Mouse (Mus musculus): ENCODE data around the gene Aebp2. TPM values are rescaled to one million over a fixed set of nuclear protein-coding genes. Genes with fewer than 3 reads are reported as not detected.

The Aebp2 gene
- polyA plus RNA-seq, 1 experiment from 2014 or later, result 11.5 TPM

DNA sequence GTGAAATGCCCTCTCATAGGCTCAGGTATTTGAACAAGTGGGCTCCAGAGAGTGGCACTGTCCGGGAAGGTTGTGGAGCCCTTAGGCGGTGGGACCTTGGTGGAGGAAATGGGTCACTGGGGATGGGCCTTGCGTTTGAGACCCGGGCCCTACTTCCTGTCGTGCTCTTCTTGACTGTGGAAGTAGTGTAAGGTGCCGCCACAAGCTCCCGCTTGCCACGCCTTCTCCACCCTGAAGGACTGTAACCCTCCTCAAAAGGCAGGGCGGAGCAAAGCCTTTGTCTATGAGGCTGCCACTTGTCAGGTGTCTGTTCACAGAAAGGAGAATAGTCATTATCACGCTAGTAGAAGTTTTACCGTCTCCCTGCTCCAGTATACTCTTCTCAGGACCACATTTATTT, 61.9 kb downstream of the Aebp2 start:
- no peaks in the 10 kb centered on the region for H3K36me3 ChIP-seq
- no peak overlapping the region for H3K27ac ChIP-seq
- ATAC-seq (ENCODE audit: borderline replicate concordance, extremely low read depth, low FRiP score, low TSS enrichment), result no peak
- WGBS, result 90% methylated on average over 11 of the region's 11 CpGs
- H3K9me3 ChIP-seq, result no peaks in the 10 kb centered on the region
- no peak overlapping the region for H3K4me3 ChIP-seq
- H3K27me3 ChIP-seq, result no peaks in the 10 kb centered on the region
- H3K4me1 ChIP-seq, result peaks cover 7% of the 10 kb centered on the region; the same call in 1 of the 2 replicates
- H3K9ac ChIP-seq, result no peak overlapping the region
- no peak overlapping the region for H3K4me2 ChIP-seq

DNA sequence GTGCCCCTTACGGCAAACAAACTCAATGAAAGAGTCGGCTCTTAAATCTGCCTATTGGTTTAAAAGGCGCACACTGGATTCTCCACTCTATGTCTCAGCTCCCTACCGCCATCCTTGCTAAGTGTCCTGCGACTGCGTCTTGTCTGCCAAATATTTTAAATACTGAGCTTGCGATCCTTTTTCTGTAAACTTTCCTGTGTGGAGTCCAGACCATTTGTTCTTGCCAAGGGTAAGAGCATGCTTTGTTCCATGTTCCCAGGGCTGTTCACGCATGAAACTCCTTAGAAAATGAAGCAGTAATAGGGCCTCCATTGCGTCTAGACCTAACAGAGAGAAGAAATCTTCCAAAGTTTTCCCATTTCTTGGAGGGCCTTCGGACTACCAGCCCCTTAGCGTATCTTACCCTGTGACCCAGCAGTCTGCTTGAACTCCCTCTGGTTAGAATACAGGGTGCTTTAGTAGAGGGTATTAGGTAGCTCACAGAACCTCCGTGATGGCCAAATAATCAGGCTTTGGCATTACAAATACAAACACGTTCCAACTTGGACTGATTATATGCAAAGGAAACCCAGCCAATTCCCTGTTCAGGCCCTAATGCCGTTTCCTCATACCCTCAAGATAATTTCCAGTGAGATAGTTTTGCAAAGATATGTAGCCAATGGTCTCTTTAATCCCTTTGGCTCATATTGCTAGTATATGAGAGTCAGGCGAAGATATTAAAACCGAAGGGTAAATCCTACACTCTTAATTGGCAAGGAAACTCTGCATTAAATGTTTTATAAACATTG, 67.3 kb downstream of the Aebp2 start:
- Histone ChIP-seq H3K27ac (peak overlapping the region; percentile 58), H3K4me3 (no peak overlapping the region), H3K9ac (no peak overlapping the region), H3K27me3 (no peaks in the 10 kb centered on the region), H3K4me1 (peaks cover 23% of the 10 kb centered on the region), H3K4me2 (no peak overlapping the region), H3K9me3 (no peaks in the 10 kb centered on the region), H3K36me3 (no peaks in the 10 kb centered on the region)
- peak; percentile 36; the same call in 1 of the 2 replicates for ATAC-seq (ENCODE audit: borderline replicate concordance, extremely low read depth, low FRiP score, low TSS enrichment)
- WGBS, result 52% methylated on average over 16 of the region's 16 CpGs

DNA sequence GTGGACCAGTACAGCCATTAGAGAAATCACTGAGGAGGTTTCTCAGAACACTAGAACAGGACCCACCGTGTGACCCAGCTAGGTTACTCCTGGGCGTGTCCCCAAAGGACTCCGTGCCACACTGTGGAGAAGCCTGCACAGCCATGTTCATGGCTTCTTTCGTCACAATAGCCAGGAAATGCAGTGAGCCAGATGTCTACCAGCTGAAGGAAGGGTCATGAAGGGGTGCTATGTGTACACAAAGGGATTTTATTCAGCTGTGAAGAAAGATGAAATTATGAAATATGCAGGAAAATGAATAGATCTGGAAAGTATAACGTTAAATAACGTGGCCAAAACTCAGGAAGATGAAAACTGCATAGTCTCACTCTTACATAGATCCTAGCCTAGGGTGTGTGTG, 69.7 kb downstream of the Aebp2 start:
- no peak overlapping the region for H3K4me2 ChIP-seq
- no peak overlapping the region for H3K4me3 ChIP-seq
- H3K9ac ChIP-seq, result no peak overlapping the region
- WGBS, result 70% methylated on average over 6 of the region's 6 CpGs
- no peaks in the 10 kb centered on the region for H3K27me3 ChIP-seq
- 0 out of 2 replicates have a peak, but pooled peaks have one; percentile 38 for ATAC-seq (ENCODE audit: borderline replicate concordance, extremely low read depth, low FRiP score, low TSS enrichment)
- no peak overlapping the region for H3K27ac ChIP-seq
- peaks cover 23% of the 10 kb centered on the region for H3K4me1 ChIP-seq
- H3K36me3 ChIP-seq, result no peaks in the 10 kb centered on the region
- H3K9me3 ChIP-seq, result no peaks in the 10 kb centered on the region

DNA sequence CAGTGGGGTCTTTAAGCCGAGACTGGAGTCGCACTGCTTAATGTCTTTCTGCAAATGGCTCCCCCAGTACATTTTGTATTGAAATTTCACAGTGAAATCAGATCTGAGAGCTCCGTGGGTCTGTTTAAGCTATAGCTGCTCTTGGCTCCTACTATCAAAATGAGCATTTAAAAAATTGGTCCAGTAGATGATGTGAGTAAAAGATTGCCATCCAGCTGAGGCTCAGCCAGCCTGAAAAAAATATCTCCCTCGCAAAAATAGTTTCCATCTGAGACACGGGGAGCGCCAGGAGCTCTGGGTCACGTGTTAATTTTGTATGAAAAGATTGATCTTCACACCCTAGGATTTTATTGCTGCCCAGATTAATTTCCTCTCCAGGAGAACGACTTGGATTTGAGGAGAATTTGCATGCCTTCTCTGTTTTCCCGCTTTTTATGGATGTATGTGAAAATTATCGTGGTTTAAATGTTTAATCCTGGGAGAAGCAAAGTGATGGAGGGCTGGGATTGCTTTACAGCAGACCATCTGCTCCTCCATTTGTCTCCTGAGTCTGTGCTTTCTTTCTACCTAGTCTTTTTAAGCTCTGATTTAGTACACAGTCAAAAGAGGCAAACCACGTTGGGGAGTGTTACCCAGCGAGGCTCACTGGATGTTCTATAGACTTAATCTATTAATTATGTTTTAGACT, 73.9 kb downstream of the Aebp2 start:
- peaks cover 3% of the 10 kb centered on the region; the same call in 1 of the 2 replicates for H3K4me1 ChIP-seq
- H3K9ac ChIP-seq, result no peak overlapping the region
- H3K4me2 ChIP-seq, result no peak overlapping the region
- no peaks in the 10 kb centered on the region for H3K27me3 ChIP-seq
- no peaks in the 10 kb centered on the region for H3K9me3 ChIP-seq
- ATAC-seq (ENCODE audit: borderline replicate concordance, extremely low read depth, low FRiP score, low TSS enrichment), result no peak
- H3K4me3 ChIP-seq, result no peak overlapping the region
- no peaks in the 10 kb centered on the region for H3K36me3 ChIP-seq
- H3K27ac ChIP-seq, result no peak overlapping the region
- 66% methylated on average over 12 of the region's 12 CpGs for WGBS

DNA sequence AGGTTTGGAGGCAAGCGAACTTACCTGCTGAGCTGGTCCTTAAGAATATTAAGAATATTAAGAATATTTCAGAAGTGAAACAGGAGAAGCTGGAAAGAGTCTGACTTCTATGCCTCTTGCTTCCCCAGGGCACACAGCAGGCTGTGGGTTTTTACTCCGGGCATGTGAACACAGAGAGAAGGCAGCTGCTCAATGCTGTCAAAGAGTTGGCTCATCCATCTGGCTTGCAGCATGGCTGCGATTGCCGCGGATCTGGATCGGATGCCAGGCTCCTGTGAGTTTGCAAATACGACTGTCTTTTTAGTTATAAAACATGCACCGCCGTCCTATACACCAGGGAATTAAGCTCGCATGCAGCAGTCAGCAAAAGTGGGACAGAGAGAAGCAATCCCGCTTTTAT, 75.5 kb downstream of the Aebp2 start:
- Histone ChIP-seq H3K27ac (no peak overlapping the region), H3K4me1 (no peaks in the 10 kb centered on the region), H3K9me3 (no peaks in the 10 kb centered on the region), H3K9ac (no peak overlapping the region), H3K36me3 (no peaks in the 10 kb centered on the region), H3K4me2 (no peak overlapping the region), H3K27me3 (no peaks in the 10 kb centered on the region), H3K4me3 (no peak overlapping the region)
- WGBS, result 78% methylated on average over 11 of the region's 11 CpGs
- no peak for ATAC-seq (ENCODE audit: borderline replicate concordance, extremely low read depth, low FRiP score, low TSS enrichment)

DNA sequence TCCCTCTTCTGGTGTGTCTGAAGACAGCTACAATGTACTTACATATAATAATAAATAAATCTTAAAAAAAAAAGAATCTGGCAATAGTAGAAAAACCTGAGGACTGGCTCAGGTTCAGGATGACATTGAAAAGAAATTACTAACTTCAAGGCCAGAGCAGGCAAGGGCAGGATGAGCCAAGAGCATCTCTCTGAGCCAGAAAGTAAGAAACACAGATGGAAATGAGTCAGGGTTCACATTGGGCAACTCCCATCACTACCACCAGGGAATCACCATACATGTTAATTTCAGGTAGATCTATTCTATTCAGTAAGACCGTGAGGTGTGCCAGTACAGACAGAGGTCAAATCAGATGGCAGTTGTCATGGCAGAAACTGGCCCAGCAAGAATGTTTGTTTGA, 76.1 kb downstream of the Aebp2 start:
- ATAC-seq (ENCODE audit: borderline replicate concordance, extremely low read depth, low FRiP score, low TSS enrichment), result no peak

DNA sequence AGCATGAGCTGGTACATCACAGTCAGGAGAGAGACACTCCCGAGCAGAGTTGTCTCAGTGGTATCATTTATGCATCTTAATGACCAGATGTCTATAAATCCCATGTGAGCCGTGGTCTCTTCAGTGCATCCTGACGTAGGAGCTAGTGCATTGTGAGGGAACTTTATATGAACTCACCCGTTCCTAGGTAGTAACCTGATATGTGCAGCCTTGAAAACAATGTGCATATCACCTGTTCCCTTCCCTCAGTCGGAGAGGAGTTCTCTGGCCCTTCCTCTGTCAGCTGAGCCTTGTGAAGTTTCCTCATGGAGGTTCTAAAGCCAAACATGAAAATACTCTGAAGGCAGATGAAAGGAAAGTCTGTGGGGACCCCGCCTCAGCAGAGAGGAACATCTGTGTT, 78.8 kb downstream of the Aebp2 start:
- no peak overlapping the region for H3K9ac ChIP-seq
- no peaks in the 10 kb centered on the region for H3K36me3 ChIP-seq
- no peak overlapping the region for H3K27ac ChIP-seq
- H3K27me3 ChIP-seq, result no peaks in the 10 kb centered on the region
- no peak overlapping the region for H3K4me3 ChIP-seq
- no peaks in the 10 kb centered on the region for H3K9me3 ChIP-seq
- no peak for ATAC-seq (ENCODE audit: borderline replicate concordance, extremely low read depth, low FRiP score, low TSS enrichment)
- 69% methylated on average over 6 of the region's 6 CpGs for WGBS
- no peak overlapping the region for H3K4me2 ChIP-seq
- H3K4me1 ChIP-seq, result no peaks in the 10 kb centered on the region

More for the DNA sequence above, 76.1 kb downstream of the Aebp2 start:
- H3K9me3 ChIP-seq, result no peaks in the 10 kb centered on the region
- H3K4me2 ChIP-seq, result no peak overlapping the region
- H3K4me1 ChIP-seq, result no peaks in the 10 kb centered on the region
- no peaks in the 10 kb centered on the region for H3K27me3 ChIP-seq
- H3K36me3 ChIP-seq, result no peaks in the 10 kb centered on the region
- WGBS, result 85% methylated on average over 1 of the region's 1 CpGs
- H3K27ac ChIP-seq, result no peak overlapping the region
- no peak overlapping the region for H3K9ac ChIP-seq
- H3K4me3 ChIP-seq, result no peak overlapping the region

DNA sequence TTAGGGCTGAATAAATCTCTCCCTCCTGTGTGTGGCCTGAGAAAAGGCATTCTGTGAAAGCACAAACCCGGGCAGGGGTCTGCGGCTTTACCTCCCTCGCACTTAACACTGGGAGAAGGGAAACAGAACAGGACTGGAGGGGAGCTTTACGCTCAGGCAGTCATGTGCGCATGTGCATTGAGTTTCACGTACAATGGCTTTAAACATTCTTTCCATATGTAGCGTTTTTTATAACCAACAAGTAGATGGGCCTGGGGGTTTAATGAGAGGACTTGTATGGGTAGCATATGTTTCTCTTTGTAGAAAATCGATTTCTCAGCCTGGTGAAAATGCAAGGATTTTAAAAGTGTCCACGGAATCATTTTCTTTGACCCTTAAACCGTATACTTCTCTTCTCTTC, 82.7 kb downstream of the Aebp2 start:
- no peak overlapping the region for H3K4me2 ChIP-seq
- no peak overlapping the region for H3K9ac ChIP-seq
- H3K27me3 ChIP-seq, result no peaks in the 10 kb centered on the region
- 88% methylated on average over 10 of the region's 10 CpGs for WGBS
- ATAC-seq (ENCODE audit: borderline replicate concordance, extremely low read depth, low FRiP score, low TSS enrichment), result no peak
- H3K9me3 ChIP-seq, result no peaks in the 10 kb centered on the region
- no peaks in the 10 kb centered on the region for H3K4me1 ChIP-seq
- no peaks in the 10 kb centered on the region for H3K36me3 ChIP-seq
- no peak overlapping the region for H3K27ac ChIP-seq
- no peak overlapping the region for H3K4me3 ChIP-seq

DNA sequence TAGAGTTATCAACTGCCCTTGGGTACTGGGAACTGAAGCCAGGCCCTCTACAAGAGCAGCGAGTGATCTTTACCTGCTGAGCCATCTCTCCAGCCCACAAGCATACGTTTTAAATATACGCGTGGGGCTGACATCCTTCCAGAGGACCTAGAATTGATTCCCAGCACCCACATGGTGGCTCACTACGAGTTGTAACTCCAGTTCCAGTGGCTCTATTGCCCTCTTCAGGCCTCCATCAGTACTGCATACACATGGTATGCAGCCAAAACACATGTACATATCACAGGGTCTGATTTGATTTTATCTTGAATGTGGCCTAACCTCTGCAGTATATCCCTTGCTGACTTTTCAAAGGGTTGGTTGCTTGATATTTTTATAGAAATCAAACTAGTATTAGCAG, 83.6 kb downstream of the Aebp2 start:
- ATAC-seq (ENCODE audit: borderline replicate concordance, extremely low read depth, low FRiP score, low TSS enrichment), result no peak
- WGBS, result 93% methylated on average over 5 of the region's 5 CpGs
- H3K9me3 ChIP-seq, result no peaks in the 10 kb centered on the region
- H3K27ac ChIP-seq, result no peak overlapping the region
- H3K36me3 ChIP-seq, result no peaks in the 10 kb centered on the region
- H3K4me2 ChIP-seq, result no peak overlapping the region
- H3K27me3 ChIP-seq, result no peaks in the 10 kb centered on the region
- H3K9ac ChIP-seq, result no peak overlapping the region
- no peaks in the 10 kb centered on the region for H3K4me1 ChIP-seq
- no peak overlapping the region for H3K4me3 ChIP-seq

DNA sequence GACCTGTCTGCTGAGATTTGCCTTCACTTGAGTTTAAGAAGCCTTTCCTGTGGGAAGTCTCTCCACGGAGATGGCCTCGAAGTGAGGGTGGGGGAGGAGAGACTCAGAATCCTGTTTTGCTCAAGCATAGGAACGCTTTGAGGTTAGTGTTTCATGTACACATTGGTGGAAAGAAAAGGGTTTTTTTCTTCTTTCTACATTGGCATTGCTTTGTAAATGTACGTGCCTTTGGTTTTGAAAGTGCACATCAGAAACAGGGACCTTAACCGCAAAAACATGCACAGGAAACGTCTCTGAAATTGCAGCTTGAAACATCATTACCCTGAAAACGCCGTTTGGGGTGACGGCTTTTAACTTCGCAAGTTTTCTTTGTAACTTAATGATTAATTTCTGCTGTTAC, 85.6 kb downstream of the Aebp2 start:
- Histone ChIP-seq H3K4me3 (no peak overlapping the region), H3K4me2 (no peak overlapping the region), H3K27me3 (no peaks in the 10 kb centered on the region), H3K4me1 (no peaks in the 10 kb centered on the region; the same call in 1 of the 2 replicates), H3K36me3 (no peaks in the 10 kb centered on the region), H3K9ac (no peak overlapping the region), H3K9me3 (no peaks in the 10 kb centered on the region), H3K27ac (no peak overlapping the region)
- WGBS, result 54% methylated on average over 10 of the region's 10 CpGs
- no peak for ATAC-seq (ENCODE audit: borderline replicate concordance, extremely low read depth, low FRiP score, low TSS enrichment)

DNA sequence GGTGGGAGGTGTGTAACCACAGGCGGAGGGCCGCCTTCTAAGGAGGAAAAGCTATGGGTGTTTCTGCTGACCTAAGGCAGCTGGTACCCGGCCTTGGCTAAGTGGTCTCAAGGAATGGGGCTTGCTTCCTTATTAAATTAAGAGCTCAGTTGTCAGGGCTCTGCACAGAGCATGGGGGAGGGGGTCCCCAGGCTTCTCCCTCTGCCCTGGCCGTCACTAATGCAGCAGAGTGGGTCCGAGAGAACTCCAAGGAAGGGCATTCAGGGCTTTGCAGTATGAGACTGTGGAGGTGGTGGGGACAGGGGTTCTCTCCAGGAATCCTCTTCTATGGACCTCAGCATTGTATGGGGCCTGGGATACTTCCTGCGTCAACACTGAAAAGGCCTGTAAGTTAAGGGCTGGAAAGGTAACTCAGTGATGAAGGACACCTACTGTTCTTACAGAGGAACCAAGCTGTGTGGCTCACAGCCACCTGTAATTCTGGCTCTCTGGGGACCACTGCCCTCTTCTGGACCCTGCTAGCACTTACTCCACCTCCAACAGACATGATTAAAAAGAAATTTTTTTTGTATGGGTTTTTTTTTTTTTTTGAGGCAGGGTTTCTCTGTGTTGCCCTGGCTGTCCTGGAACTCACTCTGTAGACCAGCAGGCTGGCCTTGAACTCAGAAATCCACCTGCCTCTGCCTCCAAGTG, 87.1 kb downstream of the Aebp2 start:
- Histone ChIP-seq H3K27me3 (peaks cover 9% of the 10 kb centered on the region; the same call in 1 of the 2 replicates), H3K4me1 (no peaks in the 10 kb centered on the region; the same call in 1 of the 2 replicates), H3K9ac (no peak overlapping the region), H3K4me2 (no peak overlapping the region), H3K4me3 (no peak overlapping the region), H3K36me3 (no peaks in the 10 kb centered on the region), H3K27ac (no peak overlapping the region), H3K9me3 (no peaks in the 10 kb centered on the region)
- WGBS, result 72% methylated on average over 6 of the region's 6 CpGs
- ATAC-seq (ENCODE audit: borderline replicate concordance, extremely low read depth, low FRiP score, low TSS enrichment), result no peak

DNA sequence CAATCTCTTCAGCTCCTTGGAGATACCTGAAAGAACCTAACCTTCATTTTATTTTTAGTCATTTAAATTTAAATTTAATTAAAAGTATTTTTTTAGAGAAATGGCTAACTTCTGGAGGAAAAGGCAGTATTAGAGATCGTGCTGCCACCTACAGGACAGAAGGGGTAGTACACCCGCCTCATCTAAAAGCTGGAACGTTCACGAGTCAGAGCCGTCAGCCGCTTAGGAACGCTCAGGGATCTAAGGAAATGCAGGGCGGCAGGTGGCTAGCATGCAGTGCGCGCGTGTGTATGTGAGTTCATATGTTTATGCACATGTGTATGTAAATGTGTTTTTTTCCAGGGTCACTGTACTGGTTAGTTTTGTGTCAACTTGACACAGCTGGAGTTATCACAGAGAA, 90.3 kb downstream of the Aebp2 start:
- H3K4me3 ChIP-seq, result no peak overlapping the region
- H3K9me3 ChIP-seq, result no peaks in the 10 kb centered on the region
- WGBS, result 7% methylated on average over 11 of the region's 11 CpGs
- H3K27me3 ChIP-seq, result peaks cover 11% of the 10 kb centered on the region; the same call in 1 of the 2 replicates
- no peak overlapping the region for H3K27ac ChIP-seq
- H3K36me3 ChIP-seq, result no peaks in the 10 kb centered on the region
- ATAC-seq (ENCODE audit: borderline replicate concordance, extremely low read depth, low FRiP score, low TSS enrichment), result no peak
- no peaks in the 10 kb centered on the region; the same call in 1 of the 2 replicates for H3K4me1 ChIP-seq
- H3K4me2 ChIP-seq, result no peak overlapping the region
- no peak overlapping the region for H3K9ac ChIP-seq

All from lung, embryonic 15.5 days (tissue).